Mouse (Mus musculus) heart, embryonic 10.5 days (tissue): ENCODE data around the gene Map2k1. TPM values are rescaled to one million over a fixed set of nuclear protein-coding genes. Genes with fewer than 3 reads are reported as not detected.
"Not testable (repeated sequence)": the region's sequence is repeated elsewhere in the genome, so short reads cannot be mapped to it uniquely, and the experiment has no call there.

Experiments
- DNase-seq: peaks from one replicate; pipeline ENCODE4 v3.0.0-alpha.2; 2017; ENCODE audit warnings: low spot score
- H3K27ac ChIP-seq: fragments of 300-500 bp; sonication (generic); 2 replicates; pipeline ENCODE4 v1.5.1; 2016; ENCODE audit warnings: mild to moderate bottlenecking
- H3K27me3 ChIP-seq: fragments of 300-500 bp; sonication (generic); 2 replicates; pipeline ENCODE4 v1.6.1; 2016; ENCODE audit warnings: mild to moderate bottlenecking; ENCODE audit not compliant: poor library complexity, insufficient read depth, severe bottlenecking
- H3K36me3 ChIP-seq: fragments of 300-500 bp; sonication (generic); 2 replicates; pipeline ENCODE4 v1.6.1; 2016; ENCODE audit warnings: mild to moderate bottlenecking, moderate library complexity
- H3K4me1 ChIP-seq: fragments of 300-500 bp; sonication (generic); 2 replicates; pipeline ENCODE4 v1.6.1; 2016; ENCODE audit warnings: mild to moderate bottlenecking
- H3K4me3 ChIP-seq: fragments of 300-500 bp; sonication (generic); 2 replicates; pipeline ENCODE4 v1.5.1; 2016; ENCODE audit warnings: mild to moderate bottlenecking, moderate library complexity
- H3K9me3 ChIP-seq: fragments of 300-500 bp; sonication (generic); 2 replicates; pipeline ENCODE4 v1.6.1; 2016; ENCODE audit warnings: mild to moderate bottlenecking, moderate library complexity
- WGBS: fragments of 180-500 bp; shearing (Covaris S2); methylation state at CpG from one replicate; pipeline ENCODE4 v1.1.7; 2016; 5-methylcytosine and 5-hydroxymethylcytosine counted together
- microRNA-seq: library from miRNA; unstranded; fragments of <30 nt; microRNA quantifications from one replicate; pipeline ENCODE4, GENCODE M21; 2017
- polyA plus RNA-seq: library from polyadenylated mRNA; unstranded; fragments of >200 nt; fragmentation: Nextera tagmentation; extraction: Ambion mirVana; gene quantifications from 2 replicates; pipeline ENCODE4 v1.2.1, GENCODE M21; 2016

Map2k1 gene
- polyA plus RNA-seq, 1 experiment from 2014 or later, result 108 TPM

- Histone ChIP-seq H3K9me3 (no peaks in the 10 kb centered on the region), H3K27me3 (no peaks in the 10 kb centered on the region), H3K27ac (no peak overlapping the region), H3K36me3 (peaks cover 90% of the 10 kb centered on the region), H3K4me1 (no peaks in the 10 kb centered on the region), H3K4me3 (no peak overlapping the region)
- WGBS, result 93% methylated on average over 5 of the region's 5 CpGs
- no peak for DNase-seq
These were observed 93.0 kb downstream of the Map2k1 start for GRCm38 (mm10) chr9:64160471-64160870.

- WGBS, result 79% methylated on average over 1 of the region's 1 CpGs
- Histone ChIP-seq H3K4me1 (no peaks in the 10 kb centered on the region), H3K27me3 (no peaks in the 10 kb centered on the region), H3K36me3 (peaks cover 94% of the 10 kb centered on the region), H3K27ac (no peak overlapping the region), H3K9me3 (no peaks in the 10 kb centered on the region), H3K4me3 (no peak overlapping the region)
- no peak for DNase-seq
These were observed 96.8 kb downstream of the Map2k1 start for GRCm38 (mm10) chr9:64156641-64157040.

GRCm38 (mm10) chr9:64139879-64140278 is 113.6 kb downstream of the Map2k1 start:
- H3K27ac ChIP-seq, result no peak overlapping the region
- no peaks in the 10 kb centered on the region for H3K9me3 ChIP-seq
- no peaks in the 10 kb centered on the region for H3K4me1 ChIP-seq
- no peak overlapping the region for H3K4me3 ChIP-seq
- WGBS, result 90% methylated on average over 9 of the region's 9 CpGs
- DNase-seq, result no peak
- H3K36me3 ChIP-seq, result peaks cover 65% of the 10 kb centered on the region
- no peaks in the 10 kb centered on the region for H3K27me3 ChIP-seq

- WGBS, result 9% methylated on average over 6 of the region's 6 CpGs
- not testable (repeated sequence) for H3K27ac ChIP-seq, H3K4me1 ChIP-seq, H3K9me3 ChIP-seq, H3K27me3 ChIP-seq, DNase-seq, H3K4me3 ChIP-seq
- H3K36me3 ChIP-seq, result peaks cover 58% of the 10 kb centered on the region
These were observed 114.5 kb downstream of the Map2k1 start for GRCm38 (mm10) chr9:64138896-64139295.

Small RNA genes within 50 kb of the gene (microRNA-seq; reads per million reads assigned to microRNA genes)
- not detected for gene Gm24106

Other genes with a start within 250 kb of the Map2k1 start
- gene Smad6, start 231.6 kb downstream of the Map2k1 start, polyA plus RNA-seq, result 29.4 and 47.2 TPM in 2 replicates
- gene Lctl, start 136.5 kb downstream of the Map2k1 start, polyA plus RNA-seq, result not detected in 2 replicates
- 28.1 and 31.6 TPM in 2 replicates for gene Zwilch, start 80.5 kb downstream of the Map2k1 start, polyA plus RNA-seq
- 998 and 1,151 TPM in 2 replicates for gene Rpl4, start 80.3 kb downstream of the Map2k1 start, polyA plus RNA-seq
- gene Snapc5, start 74.4 kb downstream of the Map2k1 start, polyA plus RNA-seq, result 25.8 and 29.8 TPM in 2 replicates
- 3.2 TPM in 2 replicates for gene Uchl4, start 18.4 kb downstream of the Map2k1 start, polyA plus RNA-seq
- 170 and 220 TPM in 2 replicates for gene Tipin, start 27.9 kb upstream of the Map2k1 start, polyA plus RNA-seq
- 20.0 and 23.2 TPM in 2 replicates for gene Dis3l, start 87.7 kb upstream of the Map2k1 start, polyA plus RNA-seq
- gene Megf11, start 132.0 kb upstream of the Map2k1 start, polyA plus RNA-seq, result 0.31 and 0.40 TPM in 2 replicates